Mouse (Mus musculus) liver, embryonic 16.5 days (tissue): Measurements from ENCODE around the gene Cabp4. TPM values are rescaled to one million over a fixed set of nuclear protein-coding genes. Genes with fewer than 3 reads are reported as not detected.
A peak's percentile ranks its signal among the peaks of the same experiment; 100 is the strongest.

Source experiments
- ATAC-seq: fragments of 200-750 bp; cut with Nextera tagmentation; 2 replicates; pipeline ENCODE4 v1.8.0; 2017; ENCODE audit warnings: low read depth, mild to moderate bottlenecking, moderate number of reproducible peaks, moderate library complexity
- H3K27ac ChIP-seq: fragments of 300-500 bp; sonication (generic); 2 replicates; pipeline ENCODE4 v1.5.1; 2014; ENCODE audit warnings: mild to moderate bottlenecking, low read length
- H3K27me3 ChIP-seq: fragments of 300-500 bp; sonication (generic); 2 replicates; pipeline ENCODE4 v1.6.1; 2014; ENCODE audit warnings: low read depth, low read length, mixed read lengths; ENCODE audit not compliant: control insufficient read depth, insufficient read depth
- H3K36me3 ChIP-seq: fragments of 300-500 bp; sonication (generic); 2 replicates; pipeline ENCODE4 v1.6.1; 2014; ENCODE audit warnings: mild to moderate bottlenecking; ENCODE audit not compliant: control insufficient read depth, insufficient read depth
- H3K4me1 ChIP-seq: fragments of 300-500 bp; sonication (generic); 2 replicates; pipeline ENCODE4 v1.6.1; 2014; ENCODE audit warnings: low read depth, low read length, mixed read lengths; ENCODE audit not compliant: control insufficient read depth
- H3K4me2 ChIP-seq: fragments of 300-500 bp; sonication (generic); 2 replicates; pipeline ENCODE4 v1.6.1; 2014; ENCODE audit warnings: low read depth, low read length, mixed read lengths
- H3K4me3 ChIP-seq: fragments of 300-500 bp; sonication (generic); 2 replicates; pipeline ENCODE4 v1.5.1; 2014; ENCODE audit warnings: low read depth, mild to moderate bottlenecking, low read length
- H3K9ac ChIP-seq: fragments of 300-500 bp; sonication (generic); 2 replicates; pipeline ENCODE4 v1.6.1; 2014; ENCODE audit warnings: low read depth, low read length
- H3K9me3 ChIP-seq: fragments of 300-500 bp; sonication (generic); replicated peaks from 2 replicates; pipeline ENCODE4 v1.6.1; 2016; ENCODE audit warnings: low read length; ENCODE audit not compliant: control insufficient read depth
- WGBS: fragments of 180-500 bp; shearing (Covaris S2); extraction: QIAGEN DNeasy Blood & Tissue Kit; methylation state at CpG from one replicate; pipeline ENCODE4 v1.1.7; 2014; ENCODE audit not compliant: insufficient replicate concordance; 5-methylcytosine and 5-hydroxymethylcytosine counted together
- polyA plus RNA-seq: library from polyadenylated mRNA; unstranded; fragments of >200 nt; fragmentation: Nextera tagmentation; extraction: Ambion mirVana; gene quantifications from 2 replicates; pipeline ENCODE4 v1.2.1, GENCODE M21; 2015

Gene Cabp4
- polyA plus RNA-seq, 1 experiment from 2014 or later = 0.18 TPM

- no peak overlapping the region for H3K9ac ChIP-seq
- H3K36me3 ChIP-seq = no peaks in the 10 kb centered on the region
- ATAC-seq = no peak
- no peak overlapping the region for H3K4me2 ChIP-seq
- H3K27ac ChIP-seq = no peak overlapping the region
- H3K4me3 ChIP-seq = no peak overlapping the region
- H3K9me3 ChIP-seq = no peaks in the 10 kb centered on the region
- H3K27me3 ChIP-seq = peaks cover 24% of the 10 kb centered on the region
- WGBS = 81% methylated on average over 16 of the region's 16 CpGs
- peaks cover 14% of the 10 kb centered on the region for H3K4me1 ChIP-seq
Measured at GRCm38 (mm10) chr19:4104675-4105194, 39.1 kb downstream of the Cabp4 start.

- H3K27me3 ChIP-seq = peaks cover 24% of the 10 kb centered on the region
- H3K27ac ChIP-seq = no peak overlapping the region
- H3K4me3 ChIP-seq = no peak overlapping the region
- H3K4me1 ChIP-seq = peaks cover 23% of the 10 kb centered on the region
- H3K4me2 ChIP-seq = no peak overlapping the region
- WGBS = 70% methylated on average over 3 of the region's 3 CpGs
- H3K9ac ChIP-seq = no peak overlapping the region
- H3K9me3 ChIP-seq = no peaks in the 10 kb centered on the region
- no peak for ATAC-seq
- H3K36me3 ChIP-seq = no peaks in the 10 kb centered on the region
Measured at GRCm38 (mm10) chr19:4103792-4104191, 40.0 kb downstream of the Cabp4 start.

- WGBS = 87% methylated on average over 18 of the region's 18 CpGs
- Histone ChIP-seq H3K27ac (no peak overlapping the region), H3K4me2 (no peak overlapping the region), H3K4me1 (peaks cover 28% of the 10 kb centered on the region), H3K4me3 (no peak overlapping the region), H3K9me3 (no peaks in the 10 kb centered on the region), H3K9ac (no peak overlapping the region), H3K27me3 (peaks cover 24% of the 10 kb centered on the region), H3K36me3 (no peaks in the 10 kb centered on the region)
- no peak for ATAC-seq
Measured at GRCm38 (mm10) chr19:4103294-4103693, 40.5 kb downstream of the Cabp4 start.

GRCm38 (mm10) chr19:4102626-4103025, 41.2 kb downstream of the Cabp4 start:
- H3K9me3 ChIP-seq = no peaks in the 10 kb centered on the region
- no peak overlapping the region for H3K27ac ChIP-seq
- no peak overlapping the region for H3K4me2 ChIP-seq
- 82% methylated on average over 12 of the region's 12 CpGs for WGBS
- peaks cover 24% of the 10 kb centered on the region for H3K27me3 ChIP-seq
- H3K9ac ChIP-seq = no peak overlapping the region
- no peak for ATAC-seq
- no peak overlapping the region for H3K4me3 ChIP-seq
- peaks cover 35% of the 10 kb centered on the region for H3K4me1 ChIP-seq
- H3K36me3 ChIP-seq = no peaks in the 10 kb centered on the region

GRCm38 (mm10) chr19:4102049-4102448, 41.8 kb downstream of the Cabp4 start:
- peaks cover 36% of the 10 kb centered on the region for H3K4me1 ChIP-seq
- H3K4me2 ChIP-seq = no peak overlapping the region
- H3K27me3 ChIP-seq = peaks cover 24% of the 10 kb centered on the region
- H3K9ac ChIP-seq = no peak overlapping the region
- no peak overlapping the region for H3K4me3 ChIP-seq
- no peak overlapping the region for H3K27ac ChIP-seq
- WGBS = 69% methylated on average over 2 of the region's 2 CpGs
- ATAC-seq = no peak
- H3K36me3 ChIP-seq = no peaks in the 10 kb centered on the region
- no peaks in the 10 kb centered on the region for H3K9me3 ChIP-seq

GRCm38 (mm10) chr19:4101466-4101865, 42.4 kb downstream of the Cabp4 start:
- peaks cover 24% of the 10 kb centered on the region for H3K27me3 ChIP-seq

GRCm38 (mm10) chr19:4100718-4101261, 43.0 kb downstream of the Cabp4 start:
- WGBS = 1% methylated on average over 52 of the region's 52 CpGs
- H3K36me3 ChIP-seq = no peaks in the 10 kb centered on the region
- no peak for ATAC-seq
- H3K4me3 ChIP-seq = peak overlapping the region; percentile 66
- H3K4me1 ChIP-seq = peaks cover 46% of the 10 kb centered on the region
- H3K9me3 ChIP-seq = no peaks in the 10 kb centered on the region
- peak overlapping the region; percentile 65 for H3K9ac ChIP-seq
- peaks cover 24% of the 10 kb centered on the region for H3K27me3 ChIP-seq
- H3K4me2 ChIP-seq = peak overlapping the region; percentile 99
- H3K27ac ChIP-seq = no peak overlapping the region

More at GRCm38 (mm10) chr19:4101466-4101865, 42.4 kb downstream of the Cabp4 start:
- H3K36me3 ChIP-seq = no peaks in the 10 kb centered on the region
- no peak overlapping the region for H3K27ac ChIP-seq
- no peaks in the 10 kb centered on the region for H3K9me3 ChIP-seq
- WGBS = 78% methylated on average over 6 of the region's 6 CpGs
- H3K4me2 ChIP-seq = no peak overlapping the region
- ATAC-seq = no peak
- no peak overlapping the region for H3K9ac ChIP-seq
- H3K4me3 ChIP-seq = no peak overlapping the region
- peaks cover 39% of the 10 kb centered on the region for H3K4me1 ChIP-seq

- H3K4me2 ChIP-seq = peak within 1 kb of the TSS; percentile 99
- no peak for ATAC-seq
- peaks cover 46% of the 10 kb centered on the region for H3K4me1 ChIP-seq
- peak within 1 kb of the TSS; percentile 83 for H3K27ac ChIP-seq
- H3K4me3 ChIP-seq = peak within 1 kb of the TSS; percentile 86
- H3K9me3 ChIP-seq = no peaks in the 10 kb centered on the region
- H3K9ac ChIP-seq = peak within 1 kb of the TSS; percentile 65
- 1% methylated on average over 53 of the region's 53 CpGs for WGBS
- peaks cover 24% of the 10 kb centered on the region for H3K27me3 ChIP-seq
- no peaks in the 10 kb centered on the region for H3K36me3 ChIP-seq
Measured at GRCm38 (mm10) chr19:4099837-4100717, 43.8 kb downstream of the Cabp4 start, which contains the start of gene Pitpnm1. Gene Pitpnm1, plus strand, starts transcription at chr19:4099998.

GRCm38 (mm10) chr19:4099056-4099455, 44.8 kb downstream of the Cabp4 start:
- H3K4me3 ChIP-seq = peak overlapping the region; percentile 86
- H3K27me3 ChIP-seq = peaks cover 24% of the 10 kb centered on the region
- 5% methylated on average over 9 of the region's 9 CpGs for WGBS
- H3K9ac ChIP-seq = peak overlapping the region; percentile 65
- peak overlapping the region; percentile 99 for H3K4me2 ChIP-seq
- H3K9me3 ChIP-seq = no peaks in the 10 kb centered on the region
- H3K27ac ChIP-seq = peak overlapping the region; percentile 83
- H3K36me3 ChIP-seq = no peaks in the 10 kb centered on the region
- peaks cover 46% of the 10 kb centered on the region for H3K4me1 ChIP-seq
- no peak for ATAC-seq
